ENCODE assay signal across 7 mouse cellular contexts in the genomic region with DNA sequence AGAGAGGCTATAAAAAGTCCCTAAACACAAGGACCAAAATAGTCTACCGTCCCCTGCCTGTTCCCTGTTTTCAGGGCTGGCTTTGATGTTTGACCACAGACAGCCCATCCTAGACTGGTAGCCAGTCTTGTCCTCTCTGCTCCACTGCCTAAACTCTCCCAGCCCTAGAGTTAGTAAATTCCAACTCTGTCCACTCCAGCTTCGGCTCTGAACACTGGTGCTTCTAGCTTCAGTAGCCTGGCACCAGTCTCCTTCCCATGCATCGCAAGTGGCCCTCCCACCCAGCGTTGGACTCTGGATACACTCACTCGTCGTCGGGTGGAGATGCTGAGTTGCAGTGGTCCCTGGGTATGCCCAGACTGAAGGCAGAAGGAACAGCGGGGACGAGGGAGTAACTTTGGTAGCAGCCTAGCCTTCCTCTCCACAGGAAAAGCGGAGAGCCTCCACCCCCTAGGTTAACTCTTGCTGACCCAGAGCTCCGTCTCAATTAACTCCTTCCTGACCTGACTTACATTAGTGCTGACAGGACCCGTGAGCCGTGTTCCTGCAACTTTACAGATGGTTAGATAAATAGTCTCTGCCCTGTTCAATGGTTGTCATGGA. TPM values are rescaled to one million over a fixed set of nuclear protein-coding genes. Genes with fewer than 3 reads are reported as not detected.
DNase-seq lines count a peak whose midpoint lies in the region; ATAC-seq lines count a peak whose summit lies in the region.

Grrp1 (minus strand) TSS at position 385 of the 603 bp plus-strand sequence.

- peaks cover 48% of the 10 kb centered on the region for H3K27me3 ChIP-seq in forebrain, embryonic 11.5 days (ENCODE audit: control insufficient read depth, insufficient read depth, low read length)
- H3K27me3 ChIP-seq in intestine, embryonic 14.5 days (replicated peaks; ENCODE audit: control insufficient read depth, insufficient read depth, low read length), result peaks cover 41% of the 10 kb centered on the region

- H3K27ac ChIP-seq in forebrain, embryonic 11.5 days (ENCODE audit: low read depth, low read length), result no peak within 1 kb of the TSS
- 0 out of 2 replicates have a peak within 1 kb of the TSS, but pooled peaks have one; percentile 39 for H3K27ac ChIP-seq in intestine, embryonic 14.5 days (ENCODE audit: low read depth)

- H3K4me1 ChIP-seq in forebrain, embryonic 11.5 days (replicated peaks; ENCODE audit: control insufficient read depth, insufficient read depth, low read length), result peaks cover 58% of the 10 kb centered on the region
- peaks cover 49% of the 10 kb centered on the region for H3K4me1 ChIP-seq in intestine, embryonic 14.5 days (replicated peaks; ENCODE audit: control insufficient read depth, insufficient read depth, low read length)

- ATAC-seq in forebrain, embryonic 11.5 days (replicated peaks; ENCODE audit: low FRiP score), result no peak
- ATAC-seq in intestine, embryonic 14.5 days (replicated peaks; ENCODE audit: low FRiP score, low TSS enrichment, low read depth), result no peak
- ATAC-seq in activated CD4-positive, CD25-positive, alpha-beta regulatory T cell, adult 4 months, result no peak
- ATAC-seq in megakaryocyte progenitor cell, adult 5-6 weeks (replicated peaks; ENCODE audit: poor library complexity), result no peak

- H3K9ac ChIP-seq in forebrain, embryonic 11.5 days (ENCODE audit: low read length), result peak within 1 kb of the TSS; percentile 24; the same call in 1 of the 2 replicates
- H3K9ac ChIP-seq in intestine, embryonic 14.5 days (ENCODE audit: low read length), result peak within 1 kb of the TSS; percentile 27

- WGBS in forebrain, embryonic 11.5 days, result under 1% methylated on average over 13 of the region's 13 CpGs
- 2% methylated on average over 13 of the region's 13 CpGs for WGBS in intestine, embryonic 14.5 days

- H3K36me3 ChIP-seq in forebrain, embryonic 11.5 days (ENCODE audit: control insufficient read depth, insufficient read depth, low read length), result no peaks in the 10 kb centered on the region
- H3K36me3 ChIP-seq in intestine, embryonic 14.5 days (ENCODE audit: control insufficient read depth, insufficient read depth, low read length), result no peaks in the 10 kb centered on the region

- H3K4me3 ChIP-seq in forebrain, embryonic 11.5 days (ENCODE audit: low read depth, low read length), result peak within 1 kb of the TSS; percentile 14; the same call in 1 of the 2 replicates
- peak within 1 kb of the TSS; percentile 40 for H3K4me3 ChIP-seq in intestine, embryonic 14.5 days (ENCODE audit: low read depth, low read length)

- peak within 1 kb of the TSS; percentile 31 for H3K4me2 ChIP-seq in forebrain, embryonic 11.5 days (ENCODE audit: low read depth, low read length, severe bottlenecking)
- peak within 1 kb of the TSS; percentile 94 for H3K4me2 ChIP-seq in intestine, embryonic 14.5 days (ENCODE audit: low read length)

- H3K9me3 ChIP-seq in forebrain, embryonic 11.5 days (ENCODE audit: control insufficient read depth, low read length), result no peaks in the 10 kb centered on the region
- no peaks in the 10 kb centered on the region for H3K9me3 ChIP-seq in intestine, embryonic 14.5 days (ENCODE audit: control insufficient read depth, low read length)

- peak; percentile 72 for DNase-seq in embryo, embryonic 11 days
- peak; percentile 65 for DNase-seq in forebrain, embryonic 11.5 days (ENCODE audit: low spot score)
- no peak for DNase-seq in intestine, embryonic 14.5 days (ENCODE audit: low spot score)
- DNase-seq in lung, postnatal 36 days, result peak; percentile 40
- DNase-seq in left cerebral cortex, postnatal 36 days (ENCODE audit: low spot score in 2 of 2), result no peak

- intact Hi-C loops in left cerebral cortex, postnatal 36 days (cut with DNase I), result loop anchor here (5.0 kb wide), 1 partner anchor 118 kb away; no protein-coding TSS in a partner anchor

RNA-seq across cellular contexts. Expression of gene Grrp1, which starts in this region (rescaled TPM):
- 4.8 and 5.2 TPM in 2 replicates for polyA plus RNA-seq in forebrain, embryonic 11.5 days (2014; fragmentation: Nextera tagmentation; extraction: Ambion mirVana)
- polyA plus RNA-seq in intestine, embryonic 14.5 days (2014; fragmentation: Nextera tagmentation; extraction: Ambion mirVana), result 3.8 and 4.5 TPM in 2 replicates
- polyA plus RNA-seq in activated CD4-positive, CD25-positive, alpha-beta regulatory T cell, adult 4 months (2017; shearing (Covaris generic)), result not detected
- not detected in 2 replicates for total RNA-seq in megakaryocyte progenitor cell, adult 5-6 weeks (2015)
- total RNA-seq in megakaryocyte progenitor cell, adult 5-6 weeks (2017), result not detected in 2 replicates
- total RNA-seq in left cerebral cortex, postnatal 36 days (2021), result 1 to 10 TPM; 2.8 to 3.4 TPM

Comparison
In these comparisons a context has a peak if more than half of its experiments do, and no peak if none do; other contexts are left out.
1. DNase-seq: peak in embryo, embryonic 11 days (single experiment), forebrain, embryonic 11.5 days (single experiment) and lung, postnatal 36 days (single experiment); none in intestine, embryonic 14.5 days (single experiment) and left cerebral cortex, postnatal 36 days (0 of 2).